In genomic region chr16:31081125-31081664, GRCm38 (mm10) we compare ENCODE assay signal across 8 mouse cellular contexts. TPM values are rescaled to one million over a fixed set of nuclear protein-coding genes. Genes with fewer than 3 reads are reported as not detected.
A peak's percentile ranks its signal among the peaks of the same experiment; 100 is the strongest.
DNase-seq lines count a peak whose midpoint lies in the region; ATAC-seq and TF ChIP-seq lines count a peak whose summit lies in the region.

Xxylt1 (minus strand) TSS chr16:31081432.

- peak; percentile 9; the same call in 1 of the 2 replicates for TF ChIP-seq EP300 in CH12.LX (IDR thresholded peaks at IDR 0.05; ENCODE audit: low read length)

- peak within 1 kb of the TSS; percentile 49 for H3K27ac ChIP-seq in CH12.LX (ENCODE audit: insufficient read depth, low read depth)
- H3K27ac ChIP-seq in forebrain, embryonic 11.5 days (ENCODE audit: low read depth, low read length): peak within 1 kb of the TSS; percentile 74
- peak within 1 kb of the TSS; percentile 80 for H3K27ac ChIP-seq in heart, embryonic 16.5 days (ENCODE audit: low read length)
- H3K27ac ChIP-seq in liver, embryonic 15.5 days (replicated peaks): peak within 1 kb of the TSS; percentile 74
- peak within 1 kb of the TSS; percentile 77 for H3K27ac ChIP-seq in neural tube, embryonic 12.5 days

- dilution Hi-C loops in CH12.LX (cut with MboI; ENCODE audit: extremely low pct_ligation_motif_present, extremely low pct_unique_long_range_greater_than_20kb, low sequenced_read_pairs): no loop called here

- peaks cover 4 to 29% of the 10 kb centered on the region in 2 experiments for H3K36me3 ChIP-seq in CH12.LX (replicated peaks in 1 of 2; ENCODE audit: control insufficient read depth in 1 of 2, insufficient read depth in 1 of 2, low read length in 1 of 2)
- no peaks in the 10 kb centered on the region for H3K36me3 ChIP-seq in forebrain, embryonic 11.5 days (ENCODE audit: control insufficient read depth, insufficient read depth, low read length)
- no peaks in the 10 kb centered on the region for H3K36me3 ChIP-seq in heart, embryonic 16.5 days (ENCODE audit: control insufficient read depth, insufficient read depth)
- H3K36me3 ChIP-seq in liver, embryonic 15.5 days (replicated peaks): 0 out of 2 replicates have a peak, but pooled peaks cover 3% of the 10 kb centered on the region
- H3K36me3 ChIP-seq in neural tube, embryonic 12.5 days: no peaks in the 10 kb centered on the region

- TF ChIP-seq RAD21 in CH12.LX (IDR thresholded peaks at IDR 0.05; ENCODE audit: low read depth, low read length): peak; percentile 0; the same call in 1 of the 2 replicates

- peak within 1 kb of the TSS; percentile 52 for H3K4me2 ChIP-seq in CH12.LX (ENCODE audit: insufficient read depth, low read depth, poor library complexity, severe bottlenecking)
- peak within 1 kb of the TSS; percentile 99 for H3K4me2 ChIP-seq in forebrain, embryonic 11.5 days (ENCODE audit: low read depth, low read length, severe bottlenecking)
- peak within 1 kb of the TSS; percentile 100 for H3K4me2 ChIP-seq in heart, embryonic 16.5 days (ENCODE audit: low read depth, low read length)
- peak within 1 kb of the TSS; percentile 98 for H3K4me2 ChIP-seq in liver, embryonic 15.5 days
- peak within 1 kb of the TSS; percentile 98 for H3K4me2 ChIP-seq in neural tube, embryonic 12.5 days (replicated peaks)

- H3K27me3 ChIP-seq in CH12.LX (replicated peaks): no peaks in the 10 kb centered on the region
- no peaks in the 10 kb centered on the region for H3K27me3 ChIP-seq in forebrain, embryonic 11.5 days (ENCODE audit: control insufficient read depth, insufficient read depth, low read length)
- no peaks in the 10 kb centered on the region for H3K27me3 ChIP-seq in heart, embryonic 16.5 days (ENCODE audit: control insufficient read depth, insufficient read depth, low read length)
- H3K27me3 ChIP-seq in liver, embryonic 15.5 days: no peaks in the 10 kb centered on the region
- no peaks in the 10 kb centered on the region for H3K27me3 ChIP-seq in neural tube, embryonic 12.5 days (replicated peaks)

- peak within 1 kb of the TSS; percentile 79 to 86 (median 85) for H3K4me3 ChIP-seq in CH12.LX (replicated peaks in 1 of 3; ENCODE audit: low read depth in 2 of 3, low read length in 2 of 3, poor library complexity in 1 of 3)
- H3K4me3 ChIP-seq in forebrain, embryonic 11.5 days (ENCODE audit: low read depth, low read length): peak within 1 kb of the TSS; percentile 77
- H3K4me3 ChIP-seq in heart, embryonic 16.5 days (ENCODE audit: low read length): peak within 1 kb of the TSS; percentile 85
- peak within 1 kb of the TSS; percentile 75 for H3K4me3 ChIP-seq in liver, embryonic 15.5 days (replicated peaks)
- H3K4me3 ChIP-seq in neural tube, embryonic 12.5 days: peak within 1 kb of the TSS; percentile 80

- H3K9me3 ChIP-seq in CH12.LX (replicated peaks; ENCODE audit: low read length): no peaks in the 10 kb centered on the region
- H3K9me3 ChIP-seq in forebrain, embryonic 11.5 days (ENCODE audit: control insufficient read depth, low read length): no peaks in the 10 kb centered on the region
- no peaks in the 10 kb centered on the region for H3K9me3 ChIP-seq in heart, embryonic 16.5 days (replicated peaks; ENCODE audit: control insufficient read depth, low read length)
- H3K9me3 ChIP-seq in liver, embryonic 15.5 days (replicated peaks): no peaks in the 10 kb centered on the region
- no peaks in the 10 kb centered on the region for H3K9me3 ChIP-seq in neural tube, embryonic 12.5 days

- in situ Hi-C loops in CH12.LX (cut with MboI; ENCODE audit: low pct_ligation_motif_present, low pct_unique_long_range_greater_than_20kb, low sequenced_read_pairs): no loop called here

- peak within 1 kb of the TSS; percentile 39 for H3K9ac ChIP-seq in CH12.LX (ENCODE audit: insufficient read depth, low read depth)
- H3K9ac ChIP-seq in forebrain, embryonic 11.5 days (ENCODE audit: low read length): peak within 1 kb of the TSS; percentile 79
- peak within 1 kb of the TSS; percentile 84 for H3K9ac ChIP-seq in heart, embryonic 16.5 days (ENCODE audit: low read length)
- H3K9ac ChIP-seq in liver, embryonic 15.5 days: peak within 1 kb of the TSS; percentile 59
- H3K9ac ChIP-seq in neural tube, embryonic 12.5 days: peak within 1 kb of the TSS; percentile 76

- TF ChIP-seq POLR2A in CH12.LX (IDR thresholded peaks at IDR 0.05; ENCODE audit: low read depth, low read length): peak; percentile 91

- peak; percentile 95 for DNase-seq in CH12.LX (ENCODE audit: extremely low read depth)
- peak; percentile 84 for DNase-seq in c-Kit-positive CD71-positive TER-119-negative erythroid progenitor cells, embryonic 14.5 days (ENCODE audit: low read depth)
- DNase-seq in forebrain, embryonic 11.5 days (ENCODE audit: low spot score): peak; percentile 96
- peak; percentile 95 to 97 for DNase-seq in kidney, postnatal 36 days
- peak; percentile 94 for DNase-seq in telencephalon, adult 2 months (ENCODE audit: low read depth, low spot score)

- WGBS in forebrain, embryonic 11.5 days: under 1% methylated on average over 47 of the region's 54 CpGs
- under 1% methylated on average over 54 of the region's 54 CpGs for whole genome bisulfite sequencing in heart, embryonic 16.5 days
- whole genome bisulfite sequencing in liver, embryonic 15.5 days (ENCODE audit: insufficient replicate concordance): under 1% methylated on average over 54 of the region's 54 CpGs
- WGBS in neural tube, embryonic 12.5 days: under 1% methylated on average over 54 of the region's 54 CpGs

- TF ChIP-seq CTCF in CH12.LX (conservative IDR thresholded peaks at IDR 0.05 in 1 of 2, IDR thresholded peaks at IDR 0.05 in 1 of 2; ENCODE audit: low read depth in 2 of 2, low read length in 2 of 2): peak in 1 of 2 experiments; percentile 55; a peak in 2 of 4 replicates

- peaks cover 3% of the 10 kb centered on the region; the same call in 1 of the 2 replicates for H3K79me2 ChIP-seq in CH12.LX (replicated peaks; ENCODE audit: control insufficient read depth, extremely low read depth, insufficient read depth, poor library complexity, severe bottlenecking)

- peak; percentile 98 for ATAC-seq in forebrain, embryonic 11.5 days (replicated peaks; ENCODE audit: low FRiP score)
- peak; percentile 99 for ATAC-seq in heart, embryonic 16.5 days (replicated peaks; ENCODE audit: extremely low read depth, insufficient read depth, low FRiP score)
- ATAC-seq in liver, embryonic 15.5 days (ENCODE audit: insufficient read depth): peak; percentile 93
- peak; percentile 98 for ATAC-seq in neural tube, embryonic 12.5 days (ENCODE audit: low FRiP score, low read depth)

- peaks cover 11 to 33% of the 10 kb centered on the region in 2 experiments for H3K4me1 ChIP-seq in CH12.LX (ENCODE audit: control insufficient read depth in 1 of 2, insufficient read depth in 2 of 2)
- H3K4me1 ChIP-seq in forebrain, embryonic 11.5 days (replicated peaks; ENCODE audit: control insufficient read depth, insufficient read depth, low read length): 0 out of 2 replicates have a peak, but pooled peaks cover 4% of the 10 kb centered on the region
- peaks cover 12% of the 10 kb centered on the region for H3K4me1 ChIP-seq in heart, embryonic 16.5 days (ENCODE audit: control insufficient read depth, insufficient read depth, low read length)
- H3K4me1 ChIP-seq in liver, embryonic 15.5 days (replicated peaks): peaks cover 23% of the 10 kb centered on the region
- peaks cover 11% of the 10 kb centered on the region for H3K4me1 ChIP-seq in neural tube, embryonic 12.5 days

TF ChIP-seq in CH12.LX, 34 proteins besides CTCF, POLR2A, EP300 and RAD21 (continues in another document):
- TF ChIP-seq ZKSCAN1 (IDR thresholded peaks at IDR 0.05; ENCODE audit: borderline replicate concordance, low read depth, low read length) (no peak), USF2 (conservative IDR thresholded peaks at IDR 0.05; ENCODE audit: low read depth, low read length) (no peak), UBTF (IDR thresholded peaks at IDR 0.05; ENCODE audit: low read depth, low read length) (peak; percentile 96), MAX (IDR thresholded peaks at IDR 0.05; ENCODE audit: low read length) (peak; percentile 90), RCOR1 (conservative IDR thresholded peaks at IDR 0.05; ENCODE audit: low read depth, low read length) (0 out of 2 replicates have a peak, but pooled peaks have one; percentile 43), JUN (IDR thresholded peaks at IDR 0.05; ENCODE audit: insufficient read depth, low read depth, low read length) (no peak), ZC3H11A (IDR thresholded peaks at IDR 0.05; ENCODE audit: low read depth, low read length) (no peak), POLR2AphosphoS2 (IDR thresholded peaks at IDR 0.05; ENCODE audit: low read depth, low read length) (no peak), JUND (conservative IDR thresholded peaks at IDR 0.05; ENCODE audit: low read depth, low read length) (no peak), ELF1 (IDR thresholded peaks at IDR 0.05; ENCODE audit: low read depth, low read length) (peak; percentile 59; the same call in 1 of the 2 replicates), CHD1 (IDR thresholded peaks at IDR 0.05; ENCODE audit: low read depth, low read length) (0 out of 2 replicates have a peak, but pooled peaks have one; percentile 21), ETS1 (conservative IDR thresholded peaks at IDR 0.05; ENCODE audit: low read depth, low read length) (no peak), KAT2A (IDR thresholded peaks at IDR 0.05; ENCODE audit: insufficient replicate concordance, low read length) (peak; percentile 67; the same call in 1 of the 2 replicates), MYC (IDR thresholded peaks at IDR 0.05; ENCODE audit: low read depth, low read length) (peak; percentile 94), HCFC1 (IDR thresholded peaks at IDR 0.05; ENCODE audit: low read depth, low read length) (peak; percentile 81), IRF4 (IDR thresholded peaks at IDR 0.05; ENCODE audit: low read depth, low read length) (peak; percentile 59), NRF1 (IDR thresholded peaks at IDR 0.05; ENCODE audit: low read depth, low read length) (peak; percentile 66), NELFE (IDR thresholded peaks at IDR 0.05; ENCODE audit: low read depth, low read length) (peak; percentile 92), GABPA (IDR thresholded peaks at IDR 0.05; ENCODE audit: insufficient replicate concordance, low read depth, low read length) (no peak; the same call in 1 of the 2 replicates), MEF2A (IDR thresholded peaks at IDR 0.05; ENCODE audit: borderline replicate concordance, low read depth, low read length) (peak; percentile 78), MAZ (IDR thresholded peaks at IDR 0.05; ENCODE audit: low read depth, low read length) (peak; percentile 89), PAX5 (IDR thresholded peaks at IDR 0.05; ENCODE audit: low read length) (no peak)

RNA-seq across cellular contexts. Expression of gene Xxylt1, which starts in this region (rescaled TPM):
- total RNA-seq in CH12.LX (2012; rRNA removed): 21.5 and 23.8 TPM in 2 replicates
- total RNA-seq in CH12.LX (2014; rRNA removed): 43.4 and 45.7 TPM in 2 replicates
- polyA plus RNA-seq in CH12.LX (2012; ENCODE audit: insufficient read length, low read depth): 27.4 and 35.1 TPM in 2 replicates
- 14.5 and 14.7 TPM in 2 replicates for polyA plus RNA-seq in forebrain, embryonic 11.5 days (2014; fragmentation: Nextera tagmentation; extraction: Ambion mirVana)
- polyA plus RNA-seq in heart, embryonic 16.5 days (2015; fragmentation: Nextera tagmentation; extraction: Ambion mirVana): 8.0 and 8.4 TPM in 2 replicates
- 1.7 and 1.8 TPM in 2 replicates for polyA plus RNA-seq in liver, embryonic 15.5 days (2015; fragmentation: Nextera tagmentation; extraction: Ambion mirVana)
- 14.6 and 15.7 TPM in 2 replicates for polyA plus RNA-seq in neural tube, embryonic 12.5 days (2016; fragmentation: Nextera tagmentation; extraction: Ambion mirVana)

Comparison
In these comparisons a context has a peak if more than half of its experiments do, and no peak if none do; other contexts are left out.
1. Peak in every context shown above with its lines: DNase-seq, ATAC-seq, H3K4me3 ChIP-seq and H3K27ac ChIP-seq.